Comparison of ENCODE assay signal across 13 mouse cellular contexts in the genomic region with DNA sequence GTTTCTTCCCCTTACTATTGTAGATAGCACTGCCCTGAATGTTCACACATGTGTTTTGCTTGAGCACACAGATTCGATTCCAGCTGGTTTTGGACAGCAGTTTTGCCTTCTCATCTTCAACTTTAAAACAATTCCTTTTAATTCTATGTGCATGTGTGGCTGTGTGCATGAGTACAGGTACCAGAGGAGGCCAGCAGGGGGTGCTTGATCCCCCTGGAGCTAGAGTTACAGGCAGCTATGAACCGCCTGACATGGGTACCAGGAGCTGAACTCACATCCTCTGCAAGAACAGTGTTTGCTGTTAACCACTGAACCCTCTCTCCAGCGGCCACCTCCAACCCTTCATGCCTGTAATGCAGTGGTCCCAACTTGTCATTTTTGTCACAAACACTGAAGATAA. TPM values are rescaled to one million over a fixed set of nuclear protein-coding genes. Genes with fewer than 3 reads are reported as not detected.
DNase-seq lines count a peak whose midpoint lies in the region; ATAC-seq and TF ChIP-seq lines count a peak whose summit lies in the region.
"Had no signal": no experiment of that assay in that cellular context is flagged by ENCODE, and none has a peak within 500 bp of the region (broad histone marks: within the 10 kb centered on the region; RNA-seq: fewer than 3 reads in every experiment).

No protein-coding gene starts in this region.

- no peak for ATAC-seq in lung, postnatal 0 days
- no peak for ATAC-seq in hindbrain, embryonic 16.5 days
- no peak for ATAC-seq in cerebellum, adult (ENCODE audit: insufficient number of reproducible peaks, low FRiP score, low TSS enrichment)

- TF ChIP-seq POLR2A in MEL (IDR thresholded peaks at IDR 0.05; ENCODE audit: control insufficient read depth in 1 of 2, insufficient read depth in 1 of 2, low read depth in 1 of 2, low read length in 2 of 2, poor library complexity in 1 of 2): no peak

- no peak; the same call in none of the 2 replicates for TF ChIP-seq RAD21 in MEL (IDR thresholded peaks at IDR 0.05; ENCODE audit: low read depth, low read length)

- WGBS in lung, postnatal 0 days: 98% methylated on average over 3 of the region's 3 CpGs
- 98% methylated on average over 3 of the region's 3 CpGs for WGBS in hindbrain, embryonic 16.5 days

- DNase-seq in gastrocnemius, adult 2 months: peak; percentile 20
- DNase-seq in gastrocnemius, postnatal 36 days: no peak
- peak; percentile 22 for DNase-seq in lung, postnatal 0 days (ENCODE audit: low spot score)
- DNase-seq in lung, postnatal 4 days: no peak
- DNase-seq in MEL (ENCODE audit: low read depth, low spot score): peak; percentile 69
- peak; percentile 47 for DNase-seq in naive thymus-derived CD4-positive, alpha-beta T cell, adult 2 months (ENCODE audit: low read depth)
- DNase-seq: cerebellum, adult 11 months; gastrocnemius, postnatal 10 days had no signal

- H3K9ac ChIP-seq in lung, postnatal 0 days (replicated peaks; ENCODE audit: low read depth): no peak overlapping the region
- H3K9ac ChIP-seq in MEL (ENCODE audit: control insufficient read depth, low read depth, low read length, poor library complexity, severe bottlenecking): no peak overlapping the region
- H3K9ac ChIP-seq in hindbrain, embryonic 16.5 days (ENCODE audit: low read depth, low read length): no peak overlapping the region
- H3K9ac ChIP-seq: stomach, embryonic 15.5 days had no signal

- peaks cover 5% of the 10 kb centered on the region; the same call in 1 of the 2 replicates for H3K4me1 ChIP-seq in lung, postnatal 0 days (ENCODE audit: insufficient read depth, low read depth, low read length)
- H3K4me1 ChIP-seq in MEL (ENCODE audit: control insufficient read depth in 1 of 2, insufficient read depth in 2 of 2, low read length in 2 of 2): peaks cover 0 to 5% of the 10 kb centered on the region in 2 experiments; a peak in 1 of 4 replicates
- peaks cover 16% of the 10 kb centered on the region for H3K4me1 ChIP-seq in hindbrain, embryonic 16.5 days (ENCODE audit: control insufficient read depth, insufficient read depth, low read depth, low read length)

- H3K36me3 ChIP-seq in lung, postnatal 0 days (ENCODE audit: insufficient read depth, low read length): peaks cover 39% of the 10 kb centered on the region
- peaks cover 7% of the 10 kb centered on the region in 2 experiments for H3K36me3 ChIP-seq in MEL (ENCODE audit: control insufficient read depth in 1 of 2, insufficient read depth in 2 of 2, low read length in 2 of 2)
- peaks cover 34% of the 10 kb centered on the region for H3K36me3 ChIP-seq in hindbrain, embryonic 16.5 days (ENCODE audit: control insufficient read depth, insufficient read depth, low read length)

- no peaks in the 10 kb centered on the region for H3K9me3 ChIP-seq in lung, postnatal 0 days (ENCODE audit: low read length)
- no peaks in the 10 kb centered on the region for H3K9me3 ChIP-seq in MEL (replicated peaks; ENCODE audit: insufficient read depth, low read length)
- H3K9me3 ChIP-seq in hindbrain, embryonic 16.5 days (ENCODE audit: control insufficient read depth, low read length): no peaks in the 10 kb centered on the region
- H3K9me3 ChIP-seq: stomach, embryonic 15.5 days had no signal

- H3K4me2 ChIP-seq in lung, postnatal 0 days (replicated peaks; ENCODE audit: low read depth, low read length): no peak overlapping the region
- H3K4me2 ChIP-seq in hindbrain, embryonic 16.5 days (ENCODE audit: low read length): no peak overlapping the region
- H3K4me2 ChIP-seq: midbrain, embryonic 11.5 days; stomach, embryonic 15.5 days had no signal

- peaks cover 20% of the 10 kb centered on the region for H3K79me2 ChIP-seq in MEL (ENCODE audit: control insufficient read depth, insufficient read depth, low read length, poor library complexity)

- peak; percentile 44 for TF ChIP-seq CTCF in gastrocnemius, adult 2 months (IDR thresholded peaks at IDR 0.05)
- peak; percentile 59 for TF ChIP-seq CTCF in lung, postnatal 0 days (IDR thresholded peaks at IDR 0.05)
- TF ChIP-seq CTCF in MEL (IDR thresholded peaks at IDR 0.05 in 2 of 3, conservative IDR thresholded peaks at IDR 0.05 in 1 of 3; ENCODE audit: control insufficient read depth in 1 of 3, insufficient read depth in 1 of 3, low read depth in 2 of 3, low read length in 3 of 3, poor library complexity in 1 of 3, severe bottlenecking in 1 of 3): peak; percentile 53 to 64 (median 61)

- intact Hi-C loops in gastrocnemius, adult 2 months (cut with DNase I): no loop called here
- intact Hi-C loops in gastrocnemius, postnatal 36 days (cut with DNase I): no loop called here

- no peak for TF ChIP-seq EP300 in lung, postnatal 0 days (IDR thresholded peaks at IDR 0.05)
- no peak for TF ChIP-seq EP300 in MEL (IDR thresholded peaks at IDR 0.05; ENCODE audit: low read depth in 1 of 2, low read length in 2 of 2)

- no peak overlapping the region for H3K27ac ChIP-seq in gastrocnemius, adult 2 months
- no peak overlapping the region for H3K27ac ChIP-seq in lung, postnatal 0 days (ENCODE audit: low read length)
- H3K27ac ChIP-seq in MEL (ENCODE audit: control insufficient read depth, low read depth, low read length): no peak overlapping the region
- H3K27ac ChIP-seq in hindbrain, embryonic 16.5 days (ENCODE audit: low read depth, low read length): no peak overlapping the region
- H3K27ac ChIP-seq: stomach, embryonic 15.5 days had no signal

- no peaks in the 10 kb centered on the region for H3K27me3 ChIP-seq in lung, postnatal 0 days (replicated peaks; ENCODE audit: insufficient read depth, low read length)
- no peaks in the 10 kb centered on the region for H3K27me3 ChIP-seq in MEL (ENCODE audit: control insufficient read depth in 1 of 2, insufficient read depth in 2 of 2, low read length in 2 of 2)
- H3K27me3 ChIP-seq in hindbrain, embryonic 16.5 days (replicated peaks; ENCODE audit: control insufficient read depth, insufficient read depth, low read length): no peaks in the 10 kb centered on the region
- H3K27me3 ChIP-seq: stomach, embryonic 15.5 days had no signal

- H3K4me3 ChIP-seq in gastrocnemius, adult 2 months: no peak overlapping the region
- no peak overlapping the region for H3K4me3 ChIP-seq in lung, postnatal 0 days (ENCODE audit: low read depth, low read length)
- no peak overlapping the region for H3K4me3 ChIP-seq in MEL (ENCODE audit: control insufficient read depth in 1 of 2, insufficient read depth in 1 of 2, low read depth in 2 of 2, low read length in 2 of 2)
- no peak overlapping the region for H3K4me3 ChIP-seq in hindbrain, embryonic 16.5 days (ENCODE audit: low read length)
- H3K4me3 ChIP-seq: stomach, embryonic 15.5 days had no signal

TF ChIP-seq in MEL, 35 proteins besides CTCF, POLR2A, EP300 and RAD21 (continues in another document):
- no peak for TF ChIP-seq MAFK (IDR thresholded peaks at IDR 0.05; ENCODE audit: borderline replicate concordance, low read depth, low read length)
- no peak for TF ChIP-seq CHD1 (IDR thresholded peaks at IDR 0.05; ENCODE audit: low read depth, low read length)
- TF ChIP-seq UBTF (IDR thresholded peaks at IDR 0.05; ENCODE audit: borderline replicate concordance, insufficient read depth, low read depth, low read length): no peak
- no peak for TF ChIP-seq ZC3H11A (IDR thresholded peaks at IDR 0.05; ENCODE audit: low read depth, low read length)
- no peak for TF ChIP-seq TAL1 (IDR thresholded peaks at IDR 0.05; ENCODE audit: low read length)
- no peak for TF ChIP-seq CHD2 (IDR thresholded peaks at IDR 0.05; ENCODE audit: low read length)
- peak; percentile 53 for TF ChIP-seq SMC3 (IDR thresholded peaks at IDR 0.05; ENCODE audit: low read depth, low read length)
- no peak for TF ChIP-seq POLR2AphosphoS5 (IDR thresholded peaks at IDR 0.05; ENCODE audit: borderline replicate concordance, low read depth, low read length)
- TF ChIP-seq MYC (IDR thresholded peaks at IDR 0.05; ENCODE audit: low read depth, low read length): 0 out of 2 replicates have a peak, but pooled peaks have one; percentile 8
- TF ChIP-seq BHLHE40 (IDR thresholded peaks at IDR 0.05; ENCODE audit: borderline replicate concordance, low read depth, low read length): no peak
- no peak for TF ChIP-seq ZKSCAN1 (IDR thresholded peaks at IDR 0.05; ENCODE audit: low read depth, low read length)

RNA-seq across cellular contexts. Expression of a gene that starts 3.2 kb away (rescaled TPM):
- total RNA-seq in gastrocnemius, adult 2 months (2021): 1 to 10 TPM; 7.0 to 8.3 TPM
- total RNA-seq in gastrocnemius, postnatal 36 days (2021): 1 to 10 TPM; 5.0 to 6.3 TPM
- polyA plus RNA-seq in lung, postnatal 0 days (2015; fragmentation: Nextera tagmentation; extraction: Ambion mirVana): 36.1 and 40.4 TPM in 2 replicates
- total RNA-seq in MEL (2012; rRNA removed): 1.6 and 1.7 TPM in 2 replicates
- polyA plus RNA-seq in MEL (2012; ENCODE audit: insufficient read depth in 1 of 2, insufficient read length in 2 of 2, low read depth in 1 of 2, low replicate concordance in 2 of 2, missing spikeins in 1 of 2): 1 to 10 TPM in 1 of 2 experiments, not detected in 1; 2.6 TPM
- 1.9 and 2.3 TPM in 2 replicates for polyA plus RNA-seq in hindbrain, embryonic 16.5 days (2015; fragmentation: Nextera tagmentation; extraction: Ambion mirVana)

RNA-seq across cellular contexts. Expression of a gene that starts 3.9 kb away (rescaled TPM):
- 10 to 100 TPM; 32.2 to 39.4 TPM for total RNA-seq in gastrocnemius, adult 2 months (2021)
- total RNA-seq in gastrocnemius, postnatal 36 days (2021): 10 to 100 TPM; 32.4 to 36.7 TPM
- polyA plus RNA-seq in lung, postnatal 0 days (2015; fragmentation: Nextera tagmentation; extraction: Ambion mirVana): 122 and 123 TPM in 2 replicates
- 159 and 167 TPM in 2 replicates for total RNA-seq in MEL (2012; rRNA removed)
- 100 to 1,000 TPM in 1 of 2 experiments, not detected in 1; 244 TPM for polyA plus RNA-seq in MEL (2012; ENCODE audit: insufficient read depth in 1 of 2, insufficient read length in 2 of 2, low read depth in 1 of 2, low replicate concordance in 2 of 2, missing spikeins in 1 of 2)
- 199 and 211 TPM in 2 replicates for polyA plus RNA-seq in hindbrain, embryonic 16.5 days (2015; fragmentation: Nextera tagmentation; extraction: Ambion mirVana)

RNA-seq across cellular contexts. Expression of a gene that starts 50.7 kb away (rescaled TPM):
- total RNA-seq in gastrocnemius, adult 2 months (2021): 10 to 100 TPM; 26.9 to 33.3 TPM
- 10 to 100 TPM; 24.3 to 26.1 TPM for total RNA-seq in gastrocnemius, postnatal 36 days (2021)
- 14.3 and 16.0 TPM in 2 replicates for polyA plus RNA-seq in lung, postnatal 0 days (2015; fragmentation: Nextera tagmentation; extraction: Ambion mirVana)
- 53.0 and 56.4 TPM in 2 replicates for total RNA-seq in MEL (2012; rRNA removed)
- 10 to 100 TPM in 1 of 2 experiments, not detected in 1; 59.6 TPM for polyA plus RNA-seq in MEL (2012; ENCODE audit: insufficient read depth in 1 of 2, insufficient read length in 2 of 2, low read depth in 1 of 2, low replicate concordance in 2 of 2, missing spikeins in 1 of 2)
- 58.5 and 59.4 TPM in 2 replicates for polyA plus RNA-seq in hindbrain, embryonic 16.5 days (2015; fragmentation: Nextera tagmentation; extraction: Ambion mirVana)

RNA-seq across cellular contexts. Expression of a gene that starts 54.8 kb away (rescaled TPM):
- not detected for total RNA-seq in gastrocnemius, adult 2 months (2021)
- total RNA-seq in gastrocnemius, postnatal 36 days (2021): not detected
- 0.14 and 0.38 TPM in 2 replicates for polyA plus RNA-seq in lung, postnatal 0 days (2015; fragmentation: Nextera tagmentation; extraction: Ambion mirVana)
- not detected in 2 replicates for total RNA-seq in MEL (2012; rRNA removed)
- polyA plus RNA-seq in MEL (2012; ENCODE audit: insufficient read depth in 1 of 2, insufficient read length in 2 of 2, low read depth in 1 of 2, low replicate concordance in 2 of 2, missing spikeins in 1 of 2): under 1 TPM in 1 of 2 experiments, not detected in 1; 0.06 TPM
- polyA plus RNA-seq in hindbrain, embryonic 16.5 days (2015; fragmentation: Nextera tagmentation; extraction: Ambion mirVana): 0.07 TPM in 1 of 2 replicates, not detected in the other
- total RNA-seq: gastrocnemius, postnatal 10 days had no signal
- polyA plus RNA-seq: hindbrain, embryonic 11.5 days; midbrain, embryonic 11.5 days had no signal

Comparison
In these comparisons a context has a peak if more than half of its experiments do, and no peak if none do; other contexts are left out.
1. DNase-seq: peak in gastrocnemius, adult 2 months (single experiment), lung, postnatal 0 days (single experiment), MEL (single experiment) and naive thymus-derived CD4-positive, alpha-beta T cell, adult 2 months (single experiment); none in gastrocnemius, postnatal 36 days (0 of 2) and lung, postnatal 4 days (0 of 2).
2. Peak in every context shown above with its lines, with median percentiles within 50 percentile points of each other: CTCF ChIP-seq.